Mouse (Mus musculus) intestine, embryonic 16.5 days (tissue): Measurements from ENCODE around the gene Pdcd6ip. TPM values are rescaled to one million over a fixed set of nuclear protein-coding genes. Genes with fewer than 3 reads are reported as not detected.

Experiments
- ATAC-seq: fragments of 200-750 bp; cut with Nextera tagmentation; 2 replicates; pipeline ENCODE4 v1.8.0; 2017; ENCODE audit warnings: moderate TSS enrichment, moderate library complexity
- H3K27ac ChIP-seq: fragments of 300-500 bp; sonication (generic); 2 replicates; pipeline ENCODE4 v1.5.1; 2014; ENCODE audit warnings: mild to moderate bottlenecking, low read length
- H3K27me3 ChIP-seq: fragments of 300-500 bp; sonication (generic); replicated peaks from 2 replicates; pipeline ENCODE4 v1.6.1; 2014; ENCODE audit warnings: low read length, control low read depth, mixed read lengths; ENCODE audit not compliant: control insufficient read depth, insufficient read depth
- H3K36me3 ChIP-seq: fragments of 300-500 bp; sonication (generic); 2 replicates; pipeline ENCODE4 v1.6.1; 2014; ENCODE audit warnings: low read length, control low read depth; ENCODE audit not compliant: control insufficient read depth, insufficient read depth
- H3K4me1 ChIP-seq: fragments of 300-500 bp; sonication (generic); 2 replicates; pipeline ENCODE4 v1.6.1; 2014; ENCODE audit warnings: low read length, control low read depth, mixed read lengths; ENCODE audit not compliant: control insufficient read depth, insufficient read depth
- H3K4me2 ChIP-seq: fragments of 300-500 bp; sonication (generic); 2 replicates; pipeline ENCODE4 v1.6.1; 2014; ENCODE audit warnings: low read depth, low read length, control low read depth
- H3K4me3 ChIP-seq: fragments of 300-500 bp; sonication (generic); 2 replicates; pipeline ENCODE4 v1.5.1; 2014; ENCODE audit warnings: mild to moderate bottlenecking, low read length
- H3K9ac ChIP-seq: fragments of 300-500 bp; sonication (generic); 2 replicates; pipeline ENCODE4 v1.6.1; 2014; ENCODE audit warnings: low read depth, low read length
- H3K9me3 ChIP-seq: fragments of 300-500 bp; sonication (generic); 2 replicates; pipeline ENCODE4 v1.6.1; 2016; ENCODE audit warnings: low read length, control low read depth; ENCODE audit not compliant: control insufficient read depth
- polyA plus RNA-seq: library from polyadenylated mRNA; unstranded; fragments of >200 nt; fragmentation: Nextera tagmentation; extraction: Ambion mirVana; gene quantifications from 2 replicates; pipeline ENCODE4 v1.2.1, GENCODE M21; 2015

Pdcd6ip gene
- polyA plus RNA-seq, 1 experiment from 2014 or later = 115 TPM

DNA sequence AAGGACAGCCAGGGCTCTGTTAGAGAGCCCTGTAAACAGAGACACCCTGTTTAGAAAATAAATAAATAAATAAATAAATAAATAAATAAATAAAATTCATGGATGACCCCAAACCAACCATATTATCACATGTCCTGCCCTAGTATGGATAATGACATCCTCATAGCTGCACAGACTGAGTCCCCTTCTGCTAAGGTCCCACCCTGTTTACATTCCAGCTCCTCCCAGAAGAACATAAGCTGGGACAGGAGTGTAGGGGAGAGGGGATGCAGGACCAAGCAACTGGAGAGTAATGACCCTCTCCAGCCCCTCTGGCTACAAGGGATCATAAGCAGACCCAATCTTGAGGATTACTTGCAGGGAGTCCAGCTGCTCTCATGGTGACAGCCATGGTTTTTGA, 105.9 kb downstream of the Pdcd6ip start:
- H3K27me3 ChIP-seq = no peaks in the 10 kb centered on the region
- no peaks in the 10 kb centered on the region for H3K4me1 ChIP-seq
- H3K4me3 ChIP-seq = no peak overlapping the region
- H3K9me3 ChIP-seq = no peaks in the 10 kb centered on the region
- no peak for ATAC-seq
- H3K9ac ChIP-seq = no peak overlapping the region
- no peak overlapping the region for H3K27ac ChIP-seq
- H3K4me2 ChIP-seq = no peak overlapping the region
- H3K36me3 ChIP-seq = no peaks in the 10 kb centered on the region

Other genes starting within 250 kb of the Pdcd6ip start
- 13.4 and 15.0 TPM in 2 replicates for gene Clasp2, start 33.2 kb upstream of the Pdcd6ip start, polyA plus RNA-seq
- 17.3 and 22.2 TPM in 2 replicates for gene Ubp1, start 222.7 kb upstream of the Pdcd6ip start, polyA plus RNA-seq